Mouse (Mus musculus) CD4-positive, CD25-positive, alpha-beta regulatory T cell, adult 9 weeks (primary cell): Measurements from ENCODE around the gene Mup11. TPM values are rescaled to one million over a fixed set of nuclear protein-coding genes. Genes with fewer than 3 reads are reported as not detected.

Experiments
- polyA plus RNA-seq: library from polyadenylated mRNA; unstranded; fragments of 100-300 nt; shearing (Covaris generic); gene quantifications from one replicate; pipeline ENCODE4 v1.2.1, GENCODE M21; 2017

Gene Mup11
- polyA plus RNA-seq = not detected

GRCm38 (mm10) chr4:60662311-60662710 lies at the start of gene Mup11:
Mup11 (minus strand) TSS chr4:60662411.

Other genes with a start within 250 kb of the Mup11 start
- gene Mup9, start 240.5 kb downstream of the Mup11 start, polyA plus RNA-seq = not detected
- not detected for gene Mup1, start 160.5 kb downstream of the Mup11 start, polyA plus RNA-seq
- not detected for gene Mup10, start 80.2 kb downstream of the Mup11 start, polyA plus RNA-seq
- not detected for gene Mup12, start 78.9 kb upstream of the Mup11 start, polyA plus RNA-seq
- not detected for gene Mup22, start 159.1 kb upstream of the Mup11 start, polyA plus RNA-seq